Mouse (Mus musculus) gastrocnemius, postnatal 36 days (tissue): ENCODE measurements at regions not wholly inside any gene's neighbourhood (a gene's known extent, or its start where the extent isn't known, plus 50 kb on each side); places are given as distances from the start of the nearest gene placed in this dataset.

Source experiments
- DNase-seq, 2 experiments: peaks; one replicate each; pipeline ENCODE4 v3.0.0; 2022
- intact Hi-C: fragments of 180-260 bp; cut with DNase I; formaldehyde crosslinking; loops from one replicate; pipeline ENCODE4 v1.15.1; 2025

GRCm38 (mm10) chr10:37079535-37079934, 59.2 kb downstream of the Marcks start:
- DNase-seq, result no peak
- intact Hi-C loops, result loop anchor here (2.0 to 10.0 kb wide), 2 partner anchors 57 to 1475 kb away; no protein-coding TSS in a partner anchor

DNA sequence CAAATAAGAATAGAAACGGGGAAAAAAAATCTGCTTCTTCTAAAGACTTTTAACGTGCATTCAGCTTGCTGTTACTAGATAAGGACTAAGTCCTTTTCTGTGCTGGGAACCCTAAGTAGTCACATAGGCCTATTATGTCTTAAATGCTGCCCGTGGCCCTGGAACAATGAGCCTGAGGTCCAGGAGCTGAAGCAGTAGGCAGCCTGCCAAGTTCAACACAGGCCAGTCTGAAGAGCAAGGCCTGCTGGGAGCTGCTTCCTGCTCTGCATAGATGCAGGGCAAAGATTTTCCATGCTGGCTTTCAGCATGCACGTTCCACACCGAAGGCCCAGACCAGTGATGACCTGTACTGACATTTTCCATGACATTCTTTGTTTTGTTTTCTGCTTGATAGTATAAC, 60.3 kb downstream of the Marcks start:
- peak; percentile 53 to 73 for DNase-seq
- intact Hi-C loops, result loop anchor here (2.0 to 10.0 kb wide), 2 partner anchors 58 to 1476 kb away; no protein-coding TSS in a partner anchor

- DNase-seq, result no peak
- intact Hi-C loops, result loop anchor here (2.0 to 10.0 kb wide), 2 partner anchors 59 to 1477 kb away; no protein-coding TSS in a partner anchor
Observed at GRCm38 (mm10) chr10:37077741-37078140, 61.0 kb downstream of the Marcks start.

DNA sequence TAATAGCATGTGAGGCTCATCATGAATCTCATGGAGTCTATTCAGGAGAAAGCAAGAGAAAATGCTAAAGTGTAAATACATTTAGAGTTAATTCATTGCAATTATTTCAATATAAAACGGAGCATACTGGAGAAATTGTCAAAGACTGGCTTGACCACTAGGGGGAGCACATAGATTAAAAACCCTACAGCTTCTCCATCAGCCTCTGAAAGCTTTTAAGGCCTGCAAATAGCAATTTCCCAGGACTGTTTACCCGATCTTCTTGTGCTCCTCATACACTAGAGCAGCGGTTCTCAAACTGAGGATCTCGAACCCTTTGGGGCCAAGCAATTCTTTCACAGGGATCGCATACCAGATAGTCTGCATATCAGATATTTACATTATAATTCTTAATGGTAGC, 65.9 kb downstream of the Marcks start:
- DNase-seq, result peak in 1 of 2 experiments; percentile 26
- intact Hi-C loops, result loop anchor here (5.0 to 10.0 kb wide), 3 partner anchors 1194 to 1774 kb away; no protein-coding TSS in a partner anchor

DNA sequence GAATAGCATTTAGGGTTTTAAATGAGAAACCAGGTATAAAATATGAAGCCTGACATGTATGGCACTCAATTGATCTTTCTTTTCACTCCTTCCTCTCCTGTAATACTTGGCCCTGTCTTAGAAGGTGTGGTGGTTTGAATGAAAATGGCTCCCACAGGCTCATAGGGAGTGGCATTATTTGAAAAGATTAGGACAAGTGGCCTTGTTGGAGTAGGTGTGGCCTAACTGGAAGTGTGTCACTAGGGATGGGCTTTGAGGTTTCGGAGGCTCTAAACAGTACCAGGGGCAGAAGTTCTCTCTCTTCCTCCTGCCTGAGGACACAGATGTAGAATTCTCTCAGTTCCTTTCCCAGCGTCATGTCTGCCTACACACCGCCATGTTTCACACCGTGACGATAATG, 66.7 kb downstream of the Marcks start:
- intact Hi-C loops, result loop anchor here (5.0 to 10.0 kb wide), 3 partner anchors 1195 to 1775 kb away; no protein-coding TSS in a partner anchor
- no peak for DNase-seq

DNA sequence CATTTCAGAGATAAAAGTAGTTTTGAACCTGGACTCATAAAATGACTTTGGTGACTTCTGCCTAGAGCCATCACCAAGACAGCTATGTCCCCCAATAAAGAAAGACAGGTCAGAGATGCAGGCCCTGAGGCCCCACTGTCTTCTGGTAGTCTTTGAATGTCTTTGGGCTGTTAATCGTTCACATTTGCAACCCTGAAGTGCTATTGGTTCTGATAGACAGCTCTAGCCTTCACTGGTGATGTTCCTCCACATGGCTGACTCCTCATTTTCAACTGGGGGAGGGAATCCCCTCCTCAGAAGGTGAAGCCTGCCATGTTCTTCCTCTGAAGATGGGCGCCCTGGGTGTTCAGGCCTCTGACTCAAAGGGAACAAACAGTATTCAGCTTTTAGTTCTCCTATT, 67.3 kb downstream of the Marcks start:
- intact Hi-C loops, result loop anchor here (5.0 to 10.0 kb wide), 3 partner anchors 1196 to 1776 kb away; no protein-coding TSS in a partner anchor

More for the DNA sequence above, 67.3 kb downstream of the Marcks start:
- DNase-seq, result no peak
